Mouse (Mus musculus) bone marrow macrophage, adult 2 months (primary cell): ENCODE data around the gene Hinfp. TPM values are rescaled to one million over a fixed set of nuclear protein-coding genes. Genes with fewer than 3 reads are reported as not detected.

ENCODE experiments used
- H3K27ac ChIP-seq: 2 replicates; pipeline ENCODE4 v1.5.1; 2012; ENCODE audit warnings: low read depth, low read length; ENCODE audit not compliant: insufficient read depth
- H3K4me1 ChIP-seq: 2 replicates; pipeline ENCODE4 v1.6.1; 2012; ENCODE audit warnings: low read length; ENCODE audit not compliant: control insufficient read depth, insufficient read depth
- H3K4me3 ChIP-seq: 2 replicates; pipeline ENCODE4 v1.5.1; 2012; ENCODE audit warnings: mild to moderate bottlenecking, low read length, moderate library complexity; ENCODE audit not compliant: insufficient read depth
- CTCF ChIP-seq: IDR thresholded peaks from 2 replicates; pipeline ENCODE4 v1.5.1; 2012; ENCODE audit warnings: low read depth, mild to moderate bottlenecking, low read length, moderate library complexity
- POLR2A ChIP-seq: IDR thresholded peaks from 2 replicates; pipeline ENCODE4 v1.6.1; 2012; ENCODE audit warnings: mild to moderate bottlenecking, low read depth, low read length, borderline replicate concordance
- polyA plus RNA-seq: library from polyadenylated mRNA; stranded (reverse); fragments of >200 nt; gene quantifications from 2 replicates; pipeline ENCODE4 v1.2.4, GENCODE M21; 2012; ENCODE audit not compliant: missing spikeins, insufficient read depth, insufficient read length

Hinfp gene
- polyA plus RNA-seq, 1 experiment, result 23.8 TPM

DNA sequence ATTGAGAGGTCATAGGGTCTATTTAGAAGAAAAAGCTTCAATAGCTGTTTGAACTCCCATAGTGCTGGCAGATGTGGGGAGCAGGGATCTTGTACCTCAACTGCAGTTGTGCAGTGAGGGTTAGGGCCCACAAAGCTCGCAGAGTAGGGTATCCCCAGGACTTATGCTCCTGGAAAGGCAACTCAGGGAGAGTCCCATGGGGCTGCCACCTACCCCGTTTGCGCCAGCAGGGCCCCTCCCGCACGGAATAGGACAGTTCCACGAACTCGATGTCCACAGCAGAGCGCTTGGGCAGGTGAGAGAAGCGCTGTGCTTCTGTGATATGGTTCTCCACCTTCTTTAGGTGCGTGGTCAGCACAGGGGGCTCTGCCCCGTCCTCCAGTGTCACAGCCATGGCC is 18.5 kb downstream of the Hinfp start:
- no peak for TF ChIP-seq CTCF
- no peak for TF ChIP-seq POLR2A
- Histone ChIP-seq H3K4me3 (no peak overlapping the region), H3K4me1 (no peaks in the 10 kb centered on the region)

GRCm38 (mm10) chr9:44286256-44286850 is 19.1 kb downstream of the Hinfp start:
- Histone ChIP-seq H3K4me3 (no peak overlapping the region), H3K4me1 (no peaks in the 10 kb centered on the region), H3K27ac (no peak overlapping the region)
- TF ChIP-seq POLR2A, result no peak
- no peak for TF ChIP-seq CTCF

More for the DNA sequence above, 18.5 kb downstream of the Hinfp start:
- H3K27ac ChIP-seq, result no peak overlapping the region

DNA sequence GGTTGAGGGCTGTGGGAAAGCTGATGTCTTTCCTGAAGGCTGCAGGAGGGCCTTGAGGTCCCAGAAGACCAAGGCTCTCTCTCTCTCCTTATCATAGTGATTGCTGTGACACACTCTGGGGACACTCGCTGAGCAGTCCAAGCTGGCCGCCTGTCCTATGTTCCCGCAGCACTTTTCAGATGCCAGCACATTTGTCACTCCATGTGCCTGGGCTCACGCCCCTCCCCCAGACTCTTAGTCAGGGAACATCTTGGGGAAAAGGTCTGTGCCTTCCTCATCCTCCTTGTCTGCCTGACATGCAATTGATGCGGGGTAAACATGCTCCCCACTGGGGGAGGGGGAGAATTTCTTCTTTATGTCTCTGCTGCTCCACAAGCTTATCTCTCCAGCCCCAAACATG is 22.3 kb downstream of the Hinfp start:
- no peak overlapping the region for H3K27ac ChIP-seq
- no peaks in the 10 kb centered on the region for H3K4me1 ChIP-seq
- H3K4me3 ChIP-seq, result no peak overlapping the region
- TF ChIP-seq CTCF, result no peak
- TF ChIP-seq POLR2A, result no peak

GRCm38 (mm10) chr9:44269973-44270372 is 35.5 kb downstream of the Hinfp start:
- no peak for TF ChIP-seq POLR2A
- no peak for TF ChIP-seq CTCF
- peaks cover 16% of the 10 kb centered on the region for H3K4me1 ChIP-seq

DNA sequence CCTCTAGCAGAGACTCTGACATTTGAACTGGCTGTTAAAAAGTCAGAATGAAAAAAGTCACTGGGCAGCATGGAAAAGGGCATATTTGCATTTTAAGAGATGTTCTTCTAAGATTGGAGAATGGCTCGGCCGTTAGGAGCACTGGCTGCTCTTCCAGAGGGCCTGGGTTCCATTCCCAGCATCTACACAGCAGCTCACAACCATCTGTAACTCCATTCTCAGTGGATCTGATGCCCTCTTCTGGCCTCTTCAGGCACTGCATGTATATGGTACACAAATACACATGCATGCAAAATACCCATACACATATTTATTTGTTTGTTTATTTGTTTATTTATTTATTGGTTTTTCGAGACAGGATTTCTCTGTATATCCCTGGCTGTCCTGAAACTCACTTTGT is 36.4 kb downstream of the Hinfp start:
- H3K27ac ChIP-seq, result no peak overlapping the region
- H3K4me3 ChIP-seq, result no peak overlapping the region
- TF ChIP-seq CTCF, result peak; percentile 46
- no peak for TF ChIP-seq POLR2A
- H3K4me1 ChIP-seq, result peaks cover 16% of the 10 kb centered on the region

More at GRCm38 (mm10) chr9:44269973-44270372, 35.5 kb downstream of the Hinfp start:
- Histone ChIP-seq H3K4me3 (no peak overlapping the region), H3K27ac (no peak overlapping the region)

DNA sequence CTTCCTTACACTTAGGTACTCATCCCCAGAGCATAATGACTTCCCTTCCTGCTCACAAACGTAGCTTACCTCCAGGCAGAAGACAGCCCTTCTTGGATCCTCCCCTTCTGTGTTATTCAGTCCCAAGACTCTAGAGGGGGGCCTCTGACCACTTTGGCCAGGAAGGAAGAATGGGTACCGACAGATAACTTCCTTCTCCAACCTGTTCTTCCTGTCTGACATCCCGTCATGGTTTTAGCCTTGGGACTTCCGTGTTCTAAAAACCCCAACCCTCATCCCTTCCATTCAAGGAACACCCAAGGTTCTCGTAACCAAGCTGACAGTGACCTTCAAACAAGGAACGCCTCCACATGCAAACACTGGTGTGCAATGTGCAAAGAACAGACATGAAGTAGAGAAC is 37.0 kb downstream of the Hinfp start, which contains the start of gene Nlrx1:
Nlrx1 (minus strand) TSS at position 168 of the 400 bp plus-strand sequence.
- H3K4me3 ChIP-seq, result peak within 1 kb of the TSS; percentile 54
- H3K4me1 ChIP-seq, result peaks cover 16% of the 10 kb centered on the region
- no peak within 1 kb of the TSS for H3K27ac ChIP-seq
- TF ChIP-seq POLR2A, result no peak
- TF ChIP-seq CTCF, result no peak

- Histone ChIP-seq H3K27ac (no peak overlapping the region), H3K4me1 (peaks cover 16% of the 10 kb centered on the region), H3K4me3 (peak overlapping the region; percentile 54)
- TF ChIP-seq POLR2A (no peak), CTCF (peak; percentile 15; the same call in 1 of the 2 replicates)
Observed at GRCm38 (mm10) chr9:44268027-44268360, 37.5 kb downstream of the Hinfp start.

DNA sequence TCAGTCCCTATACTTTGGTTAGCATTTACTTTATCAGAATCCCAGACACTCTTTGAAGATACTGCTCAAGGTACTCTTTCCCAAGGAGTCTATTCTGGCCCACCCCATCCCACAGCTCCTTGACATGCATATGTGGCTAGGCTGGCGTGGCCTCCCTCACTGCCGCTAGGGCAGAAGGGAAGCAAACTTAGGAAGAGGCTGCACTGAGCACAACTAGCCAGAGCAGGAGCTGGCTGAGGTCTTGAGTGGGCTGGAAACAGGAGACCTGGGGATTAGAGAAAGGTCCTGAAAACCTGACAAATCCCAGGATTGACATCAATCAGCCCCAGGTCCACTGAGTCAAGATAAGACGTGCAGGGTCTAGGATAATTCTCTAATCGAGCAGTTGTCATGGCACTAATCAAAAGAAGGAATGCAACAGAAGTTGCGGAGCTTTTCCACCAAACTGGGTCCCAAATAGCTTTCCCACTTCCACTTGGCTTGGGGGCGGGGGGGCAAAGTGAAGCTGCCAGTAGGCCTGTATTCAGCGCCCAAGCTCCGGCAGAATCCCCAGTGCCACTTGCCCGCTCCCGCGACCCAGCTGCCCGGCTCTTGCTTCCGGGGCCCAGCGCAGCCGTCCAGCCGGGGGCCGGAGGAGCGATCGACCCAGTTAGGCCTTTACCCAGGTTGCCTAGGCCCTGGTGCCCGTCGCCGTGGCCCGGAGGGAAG is 38.0 kb downstream of the Hinfp start:
- Histone ChIP-seq H3K4me3 (peak overlapping the region; percentile 54), H3K27ac (no peak overlapping the region), H3K4me1 (peaks cover 16% of the 10 kb centered on the region)
- no peak for TF ChIP-seq POLR2A
- TF ChIP-seq CTCF, result no peak

GRCm38 (mm10) chr9:44266478-44267226 is 38.8 kb downstream of the Hinfp start:
- no peak overlapping the region for H3K4me3 ChIP-seq
- no peak overlapping the region for H3K27ac ChIP-seq
- peaks cover 16% of the 10 kb centered on the region for H3K4me1 ChIP-seq
- TF ChIP-seq CTCF (no peak), POLR2A (no peak)

GRCm38 (mm10) chr9:44261388-44261787 is 44.1 kb downstream of the Hinfp start:
- H3K4me1 ChIP-seq, result peaks cover 21% of the 10 kb centered on the region
- TF ChIP-seq CTCF (no peak), POLR2A (no peak)
- H3K4me3 ChIP-seq, result no peak overlapping the region

More at GRCm38 (mm10) chr9:44261388-44261787, 44.1 kb downstream of the Hinfp start:
- H3K27ac ChIP-seq, result no peak overlapping the region
